Mouse (Mus musculus): ENCODE results near the gene Zfp683. TPM values are rescaled to one million over a fixed set of nuclear protein-coding genes. Genes with fewer than 3 reads are reported as not detected.

Gene Zfp683
- polyA plus RNA-seq, 1 experiment from 2014 or later, result not detected

- Histone ChIP-seq H3K4me1 (replicated peaks; ENCODE audit: control insufficient read depth, insufficient read depth, low read length) (peaks cover 7% of the 10 kb centered on the region), H3K27ac (ENCODE audit: low read length) (no peak overlapping the region), H3K4me2 (ENCODE audit: low read length) (peak overlapping the region; percentile 81), H3K4me3 (replicated peaks; ENCODE audit: low read length) (peak overlapping the region; percentile 52), H3K9me3 (ENCODE audit: control insufficient read depth, low read length) (no peaks in the 10 kb centered on the region), H3K9ac (replicated peaks; ENCODE audit: low read depth, low read length) (peak overlapping the region; percentile 51), H3K27me3 (replicated peaks; ENCODE audit: control insufficient read depth, insufficient read depth, low read length) (peaks cover 8% of the 10 kb centered on the region; the same call in 1 of the 2 replicates), H3K36me3 (ENCODE audit: control insufficient read depth, insufficient read depth) (no peaks in the 10 kb centered on the region)
- peak; percentile 68 for ATAC-seq
- WGBS, result under 1% methylated on average over 41 of the region's 41 CpGs
These were observed 28.2 kb downstream of the Zfp683 start for GRCm38 (mm10) chr4:134081730-134082386.

GRCm38 (mm10) chr4:134082460-134082859 is 28.8 kb downstream of the Zfp683 start:
- Histone ChIP-seq H3K4me2 (ENCODE audit: low read length) (peak overlapping the region; percentile 81), H3K36me3 (ENCODE audit: control insufficient read depth, insufficient read depth) (no peaks in the 10 kb centered on the region), H3K4me1 (replicated peaks; ENCODE audit: control insufficient read depth, insufficient read depth, low read length) (peaks cover 7% of the 10 kb centered on the region), H3K4me3 (replicated peaks; ENCODE audit: low read length) (peak overlapping the region; percentile 52), H3K27me3 (replicated peaks; ENCODE audit: control insufficient read depth, insufficient read depth, low read length) (peaks cover 8% of the 10 kb centered on the region; the same call in 1 of the 2 replicates), H3K27ac (ENCODE audit: low read length) (no peak overlapping the region), H3K9me3 (ENCODE audit: control insufficient read depth, low read length) (no peaks in the 10 kb centered on the region), H3K9ac (replicated peaks; ENCODE audit: low read depth, low read length) (peak overlapping the region; percentile 51; the same call in 1 of the 2 replicates)
- ATAC-seq, result no peak
- 10% methylated on average over 7 of the region's 7 CpGs for WGBS

- Histone ChIP-seq H3K27ac (ENCODE audit: low read length) (no peak overlapping the region), H3K36me3 (ENCODE audit: control insufficient read depth, insufficient read depth) (no peaks in the 10 kb centered on the region), H3K9me3 (ENCODE audit: control insufficient read depth, low read length) (no peaks in the 10 kb centered on the region), H3K4me3 (replicated peaks; ENCODE audit: low read length) (no peak overlapping the region), H3K9ac (replicated peaks; ENCODE audit: low read depth, low read length) (no peak overlapping the region), H3K4me2 (ENCODE audit: low read length) (no peak overlapping the region), H3K4me1 (replicated peaks; ENCODE audit: control insufficient read depth, insufficient read depth, low read length) (peaks cover 7% of the 10 kb centered on the region), H3K27me3 (replicated peaks; ENCODE audit: control insufficient read depth, insufficient read depth, low read length) (peaks cover 8% of the 10 kb centered on the region; the same call in 1 of the 2 replicates)
- ATAC-seq, result no peak
- WGBS, result 88% methylated on average over 4 of the region's 4 CpGs
These were observed 31.4 kb downstream of the Zfp683 start for GRCm38 (mm10) chr4:134084999-134085398.

GRCm38 (mm10) chr4:134087412-134087811 is 33.8 kb downstream of the Zfp683 start:
- 0 out of 2 replicates have a peak, but pooled peaks have one; percentile 33 for ATAC-seq
- no peaks in the 10 kb centered on the region for H3K36me3 ChIP-seq (ENCODE audit: control insufficient read depth, insufficient read depth)
- peaks cover 3% of the 10 kb centered on the region; the same call in 1 of the 2 replicates for H3K27me3 ChIP-seq (replicated peaks; ENCODE audit: control insufficient read depth, insufficient read depth, low read length)
- 47% methylated on average over 7 of the region's 7 CpGs for WGBS
- peaks cover 1% of the 10 kb centered on the region; the same call in 1 of the 2 replicates for H3K4me1 ChIP-seq (replicated peaks; ENCODE audit: control insufficient read depth, insufficient read depth, low read length)
- H3K27ac ChIP-seq (ENCODE audit: low read length), result no peak overlapping the region
- no peak overlapping the region for H3K4me3 ChIP-seq (replicated peaks; ENCODE audit: low read length)
- no peak overlapping the region for H3K4me2 ChIP-seq (ENCODE audit: low read length)
- H3K9me3 ChIP-seq (ENCODE audit: control insufficient read depth, low read length), result no peaks in the 10 kb centered on the region
- H3K9ac ChIP-seq (replicated peaks; ENCODE audit: low read depth, low read length), result no peak overlapping the region

GRCm38 (mm10) chr4:134089029-134089428 is 35.4 kb downstream of the Zfp683 start:
- Histone ChIP-seq H3K4me2 (ENCODE audit: low read length) (no peak overlapping the region), H3K4me3 (replicated peaks; ENCODE audit: low read length) (no peak overlapping the region), H3K9ac (replicated peaks; ENCODE audit: low read depth, low read length) (no peak overlapping the region), H3K9me3 (ENCODE audit: control insufficient read depth, low read length) (no peaks in the 10 kb centered on the region), H3K27ac (ENCODE audit: low read length) (no peak overlapping the region), H3K27me3 (replicated peaks; ENCODE audit: control insufficient read depth, insufficient read depth, low read length) (no peaks in the 10 kb centered on the region), H3K4me1 (replicated peaks; ENCODE audit: control insufficient read depth, insufficient read depth, low read length) (no peaks in the 10 kb centered on the region), H3K36me3 (ENCODE audit: control insufficient read depth, insufficient read depth) (no peaks in the 10 kb centered on the region)
- no peak for ATAC-seq
- 84% methylated on average over 9 of the region's 9 CpGs for WGBS

GRCm38 (mm10) chr4:134090521-134091224 is 37.0 kb downstream of the Zfp683 start:
- Histone ChIP-seq H3K4me1 (replicated peaks; ENCODE audit: control insufficient read depth, insufficient read depth, low read length) (no peaks in the 10 kb centered on the region), H3K27me3 (replicated peaks; ENCODE audit: control insufficient read depth, insufficient read depth, low read length) (no peaks in the 10 kb centered on the region), H3K36me3 (ENCODE audit: control insufficient read depth, insufficient read depth) (no peaks in the 10 kb centered on the region), H3K9ac (replicated peaks; ENCODE audit: low read depth, low read length) (no peak overlapping the region), H3K4me2 (ENCODE audit: low read length) (no peak overlapping the region), H3K27ac (ENCODE audit: low read length) (no peak overlapping the region), H3K4me3 (replicated peaks; ENCODE audit: low read length) (no peak overlapping the region), H3K9me3 (ENCODE audit: control insufficient read depth, low read length) (no peaks in the 10 kb centered on the region)
- WGBS, result 87% methylated on average over 16 of the region's 16 CpGs
- ATAC-seq, result no peak

GRCm38 (mm10) chr4:134091225-134091529 is 37.5 kb downstream of the Zfp683 start:
- Histone ChIP-seq H3K27me3 (replicated peaks; ENCODE audit: control insufficient read depth, insufficient read depth, low read length) (no peaks in the 10 kb centered on the region), H3K36me3 (ENCODE audit: control insufficient read depth, insufficient read depth) (no peaks in the 10 kb centered on the region), H3K9me3 (ENCODE audit: control insufficient read depth, low read length) (no peaks in the 10 kb centered on the region), H3K4me2 (ENCODE audit: low read length) (no peak overlapping the region), H3K27ac (ENCODE audit: low read length) (no peak overlapping the region), H3K4me3 (replicated peaks; ENCODE audit: low read length) (no peak overlapping the region), H3K9ac (replicated peaks; ENCODE audit: low read depth, low read length) (no peak overlapping the region), H3K4me1 (replicated peaks; ENCODE audit: control insufficient read depth, insufficient read depth, low read length) (no peaks in the 10 kb centered on the region)
- ATAC-seq, result no peak
- WGBS, result 86% methylated on average over 6 of the region's 6 CpGs

GRCm38 (mm10) chr4:134092382-134093288 is 39.0 kb downstream of the Zfp683 start:
- WGBS, result 73% methylated on average over 6 of the region's 6 CpGs
- Histone ChIP-seq H3K4me3 (replicated peaks; ENCODE audit: low read length) (no peak overlapping the region), H3K4me2 (ENCODE audit: low read length) (no peak overlapping the region)

GRCm38 (mm10) chr4:134094004-134094564 is 40.4 kb downstream of the Zfp683 start:
- Histone ChIP-seq H3K4me2 (ENCODE audit: low read length) (no peak overlapping the region), H3K4me1 (replicated peaks; ENCODE audit: control insufficient read depth, insufficient read depth, low read length) (no peaks in the 10 kb centered on the region), H3K36me3 (ENCODE audit: control insufficient read depth, insufficient read depth) (no peaks in the 10 kb centered on the region), H3K9me3 (ENCODE audit: control insufficient read depth, low read length) (no peaks in the 10 kb centered on the region), H3K4me3 (replicated peaks; ENCODE audit: low read length) (no peak overlapping the region), H3K27me3 (replicated peaks; ENCODE audit: control insufficient read depth, insufficient read depth, low read length) (no peaks in the 10 kb centered on the region), H3K9ac (replicated peaks; ENCODE audit: low read depth, low read length) (no peak overlapping the region), H3K27ac (ENCODE audit: low read length) (no peak overlapping the region)
- 90% methylated on average over 7 of the region's 7 CpGs for WGBS
- no peak for ATAC-seq

More at GRCm38 (mm10) chr4:134092382-134093288, 39.0 kb downstream of the Zfp683 start:
- no peaks in the 10 kb centered on the region for H3K4me1 ChIP-seq (replicated peaks; ENCODE audit: control insufficient read depth, insufficient read depth, low read length)
- no peak overlapping the region for H3K9ac ChIP-seq (replicated peaks; ENCODE audit: low read depth, low read length)
- no peak for ATAC-seq
- no peak overlapping the region for H3K27ac ChIP-seq (ENCODE audit: low read length)
- no peaks in the 10 kb centered on the region for H3K36me3 ChIP-seq (ENCODE audit: control insufficient read depth, insufficient read depth)
- no peaks in the 10 kb centered on the region for H3K27me3 ChIP-seq (replicated peaks; ENCODE audit: control insufficient read depth, insufficient read depth, low read length)
- H3K9me3 ChIP-seq (ENCODE audit: control insufficient read depth, low read length), result no peaks in the 10 kb centered on the region

All from forebrain, embryonic 16.5 days (tissue).